Mouse (Mus musculus) heart, embryonic 16.5 days (tissue): ENCODE data around the gene Ccdc180. TPM values are rescaled to one million over a fixed set of nuclear protein-coding genes. Genes with fewer than 3 reads are reported as not detected.

Experiments
- ATAC-seq: fragments of 200-750 bp; cut with Nextera tagmentation; replicated peaks from 2 replicates; pipeline ENCODE4 v1.8.0; 2017; ENCODE audit warnings: moderate number of reproducible peaks; ENCODE audit not compliant: insufficient read depth, low FRiP score; ENCODE audit errors: extremely low read depth
- H3K27ac ChIP-seq: fragments of 300-500 bp; sonication (generic); 2 replicates; pipeline ENCODE4 v1.5.1; 2014; ENCODE audit warnings: mild to moderate bottlenecking, low read length, control low read depth, moderate library complexity
- H3K27me3 ChIP-seq: fragments of 300-500 bp; sonication (generic); 2 replicates; pipeline ENCODE4 v1.6.1; 2014; ENCODE audit warnings: low read length, mixed read lengths; ENCODE audit not compliant: control insufficient read depth, insufficient read depth
- H3K36me3 ChIP-seq: fragments of 300-500 bp; sonication (generic); 2 replicates; pipeline ENCODE4 v1.6.1; 2014; ENCODE audit not compliant: control insufficient read depth, insufficient read depth
- H3K4me1 ChIP-seq: fragments of 300-500 bp; sonication (generic); 2 replicates; pipeline ENCODE4 v1.6.1; 2014; ENCODE audit warnings: low read length, mixed read lengths; ENCODE audit not compliant: control insufficient read depth, insufficient read depth
- H3K4me2 ChIP-seq: fragments of 300-500 bp; sonication (generic); 2 replicates; pipeline ENCODE4 v1.6.1; 2014; ENCODE audit warnings: low read depth, mild to moderate bottlenecking, control low read depth, low read length
- H3K4me3 ChIP-seq: fragments of 300-500 bp; sonication (generic); 2 replicates; pipeline ENCODE4 v1.5.1; 2014; ENCODE audit warnings: mild to moderate bottlenecking, control low read depth, low read length
- H3K9ac ChIP-seq: fragments of 300-500 bp; sonication (generic); 2 replicates; pipeline ENCODE4 v1.6.1; 2014; ENCODE audit warnings: low read length, control low read depth
- H3K9me3 ChIP-seq: fragments of 300-500 bp; sonication (generic); replicated peaks from 2 replicates; pipeline ENCODE4 v1.6.1; 2016; ENCODE audit warnings: low read length; ENCODE audit not compliant: control insufficient read depth
- WGBS: fragments of 180-500 bp; shearing (Covaris S2); extraction: QIAGEN DNeasy Blood & Tissue Kit; methylation state at CpG from one replicate; pipeline ENCODE4 v1.1.7; 2014; 5-methylcytosine and 5-hydroxymethylcytosine counted together
- polyA plus RNA-seq: library from polyadenylated mRNA; unstranded; fragments of >200 nt; fragmentation: Nextera tagmentation; extraction: Ambion mirVana; gene quantifications from 2 replicates; pipeline ENCODE4 v1.2.1, GENCODE M21; 2015

The Ccdc180 gene
- polyA plus RNA-seq, 1 experiment from 2014 or later, result 0.18 TPM

DNA sequence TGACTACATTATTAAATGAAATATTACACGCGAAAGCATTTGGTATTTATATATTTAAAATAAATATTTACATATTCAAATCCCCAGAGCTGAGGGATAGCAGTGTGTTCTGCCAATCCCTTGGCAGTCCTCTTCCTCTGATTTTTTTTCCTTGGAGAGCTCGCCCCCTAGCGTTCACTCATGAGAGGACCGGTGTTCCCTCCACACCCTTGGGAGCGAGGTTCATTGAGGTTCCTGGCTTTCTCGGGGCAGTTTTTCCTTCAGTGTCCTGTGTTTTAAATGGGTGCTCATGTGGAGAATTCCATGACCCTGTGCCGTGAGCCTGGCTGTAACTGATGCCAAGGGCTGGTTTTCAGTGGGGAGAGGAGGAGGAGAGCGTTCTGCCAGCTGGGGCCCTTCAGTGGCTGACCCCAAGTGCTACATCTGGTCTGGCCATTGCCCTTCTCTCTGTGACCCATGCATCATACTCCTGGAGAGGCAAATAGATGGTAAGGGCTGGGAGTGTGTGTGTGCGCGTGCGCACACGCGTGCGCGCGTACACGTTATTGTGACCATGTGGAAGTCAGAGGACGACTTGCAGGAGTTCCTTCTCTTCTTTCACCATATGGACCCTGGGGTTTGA is 34.2 kb upstream of the Ccdc180 start:
- peaks cover 4% of the 10 kb centered on the region for H3K27me3 ChIP-seq
- no peaks in the 10 kb centered on the region for H3K36me3 ChIP-seq
- no peak overlapping the region for H3K4me3 ChIP-seq
- 46% methylated on average over 19 of the region's 19 CpGs for WGBS
- no peak for ATAC-seq
- no peak overlapping the region for H3K4me2 ChIP-seq
- H3K9me3 ChIP-seq, result peaks cover 5% of the 10 kb centered on the region
- no peak overlapping the region for H3K27ac ChIP-seq
- H3K9ac ChIP-seq, result no peak overlapping the region
- peaks cover 10% of the 10 kb centered on the region for H3K4me1 ChIP-seq

DNA sequence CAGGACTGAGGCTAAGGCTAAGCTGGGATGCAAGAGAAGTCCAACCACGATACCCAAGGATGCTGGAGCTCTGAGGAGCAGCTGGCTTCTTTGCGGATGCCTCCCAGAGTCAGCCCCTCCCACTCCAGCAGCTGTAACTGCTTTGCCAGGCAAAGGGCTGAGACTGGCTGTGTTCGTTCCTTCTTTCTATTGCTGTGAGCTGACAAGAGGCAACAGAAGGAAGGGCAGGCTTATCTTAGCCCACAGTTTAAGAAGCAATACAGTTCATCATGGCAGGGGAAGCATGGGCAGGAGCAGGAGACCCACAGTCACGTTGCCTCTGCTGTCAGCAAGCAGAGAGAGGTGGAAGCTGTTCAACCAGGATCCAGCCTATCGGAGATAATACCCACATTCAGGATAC is 28.9 kb upstream of the Ccdc180 start:
- 50% methylated on average over 5 of the region's 5 CpGs for WGBS
- Histone ChIP-seq H3K27me3 (peaks cover 2% of the 10 kb centered on the region), H3K36me3 (no peaks in the 10 kb centered on the region), H3K27ac (no peak overlapping the region), H3K4me1 (no peaks in the 10 kb centered on the region), H3K9ac (no peak overlapping the region), H3K9me3 (peaks cover 5% of the 10 kb centered on the region), H3K4me2 (no peak overlapping the region), H3K4me3 (no peak overlapping the region)
- no peak for ATAC-seq

DNA sequence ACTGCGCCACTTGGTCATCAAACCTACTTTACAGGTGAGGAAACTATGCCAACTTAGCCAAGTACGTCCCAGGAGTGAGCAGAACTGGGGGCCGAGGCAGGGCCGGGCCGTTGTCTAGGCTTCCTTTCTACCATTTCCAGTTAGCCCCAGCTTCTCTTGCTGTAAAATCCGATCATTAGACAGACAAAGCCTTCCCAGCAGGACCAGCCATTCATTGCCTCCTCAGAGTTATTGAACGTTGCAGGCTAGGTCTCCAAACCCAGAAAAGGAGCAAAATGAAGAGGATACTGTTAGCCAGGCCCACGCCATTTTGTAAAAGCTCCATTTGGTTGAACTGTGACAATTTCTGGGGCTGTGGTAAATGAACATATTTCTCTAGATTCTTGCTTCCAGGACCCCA is 22.7 kb upstream of the Ccdc180 start:
- WGBS, result 89% methylated on average over 8 of the region's 8 CpGs
- ATAC-seq, result no peak
- Histone ChIP-seq H3K4me3 (no peak overlapping the region), H3K4me2 (no peak overlapping the region), H3K9ac (no peak overlapping the region), H3K27me3 (no peaks in the 10 kb centered on the region), H3K9me3 (no peaks in the 10 kb centered on the region), H3K4me1 (peaks cover 3% of the 10 kb centered on the region; the same call in 1 of the 2 replicates), H3K36me3 (no peaks in the 10 kb centered on the region), H3K27ac (no peak overlapping the region)

DNA sequence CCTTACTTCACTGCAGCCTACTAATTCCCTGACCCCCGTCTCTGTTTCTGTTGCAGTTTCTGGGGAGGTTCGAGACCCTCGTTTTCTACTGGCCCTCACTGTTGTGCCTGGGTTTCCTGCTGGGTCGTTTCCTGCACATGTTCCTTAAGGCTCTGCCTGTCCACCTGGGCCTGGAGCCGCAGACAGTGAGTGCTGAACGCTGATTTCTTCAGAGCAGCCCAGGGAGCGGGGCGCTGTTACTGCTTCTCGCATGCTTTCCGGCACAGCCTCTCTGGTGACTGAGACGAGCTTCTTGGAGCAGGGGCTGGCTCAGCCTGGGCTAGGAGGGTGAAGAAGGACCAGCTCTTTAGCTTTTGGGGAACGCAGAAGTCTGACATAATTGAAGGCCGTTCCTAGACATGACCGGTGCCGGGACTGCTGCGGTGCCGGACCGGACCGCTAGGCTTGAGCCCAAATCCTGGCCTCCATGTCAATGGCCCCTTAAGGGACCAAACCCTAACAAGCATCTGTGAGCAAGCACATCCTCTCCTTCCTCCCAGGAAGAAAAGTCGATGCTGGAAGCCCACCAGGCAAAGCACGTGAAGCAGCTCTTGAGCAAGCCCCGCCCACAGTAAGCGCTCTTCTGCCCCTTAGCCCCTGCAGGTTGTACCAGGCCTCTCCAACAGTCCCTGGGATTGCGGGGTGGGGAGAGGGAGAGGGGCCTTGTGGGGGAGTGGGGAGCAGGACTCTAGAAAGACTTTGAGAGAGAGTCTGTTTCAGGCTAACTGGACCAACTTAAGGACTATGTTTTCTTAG is 20.9 kb upstream of the Ccdc180 start:
- no peak overlapping the region for H3K9ac ChIP-seq
- no peak overlapping the region for H3K4me3 ChIP-seq
- no peak overlapping the region for H3K27ac ChIP-seq
- WGBS, result 26% methylated on average over 24 of the region's 24 CpGs
- H3K4me2 ChIP-seq, result peak overlapping the region; percentile 11; the same call in 1 of the 2 replicates
- no peaks in the 10 kb centered on the region for H3K9me3 ChIP-seq
- ATAC-seq, result no peak
- no peaks in the 10 kb centered on the region for H3K27me3 ChIP-seq
- peaks cover 3% of the 10 kb centered on the region; the same call in 1 of the 2 replicates for H3K4me1 ChIP-seq
- no peaks in the 10 kb centered on the region for H3K36me3 ChIP-seq

DNA sequence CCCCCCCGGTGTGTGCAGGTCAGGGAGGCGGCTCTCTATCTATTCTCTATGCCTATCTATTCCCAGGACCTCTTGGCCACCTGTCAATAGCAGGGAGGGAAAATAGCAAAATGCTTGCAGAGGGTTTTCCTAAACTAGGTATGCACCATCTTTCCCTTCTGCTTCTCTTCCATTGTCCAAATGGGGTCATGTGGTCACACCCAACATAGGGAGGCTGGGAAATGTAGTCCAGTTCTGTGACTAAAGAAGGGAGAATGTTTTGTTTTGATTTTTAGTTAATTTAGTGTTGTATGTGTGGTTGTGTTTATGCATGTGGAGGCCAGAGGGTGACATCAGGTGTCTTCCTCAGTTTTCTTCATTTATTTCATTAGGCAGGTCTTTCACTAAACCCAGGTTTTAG is 18.0 kb upstream of the Ccdc180 start:
- H3K27ac ChIP-seq, result no peak overlapping the region
- peaks cover 6% of the 10 kb centered on the region; the same call in 1 of the 2 replicates for H3K9me3 ChIP-seq
- H3K4me3 ChIP-seq, result 0 out of 2 replicates have a peak overlapping the region, but pooled peaks have one; percentile 7
- H3K4me2 ChIP-seq, result no peak overlapping the region
- peaks cover 3% of the 10 kb centered on the region; the same call in 1 of the 2 replicates for H3K4me1 ChIP-seq
- 65% methylated on average over 2 of the region's 2 CpGs for WGBS
- no peaks in the 10 kb centered on the region for H3K36me3 ChIP-seq
- ATAC-seq, result no peak
- no peak overlapping the region for H3K9ac ChIP-seq
- H3K27me3 ChIP-seq, result no peaks in the 10 kb centered on the region

DNA sequence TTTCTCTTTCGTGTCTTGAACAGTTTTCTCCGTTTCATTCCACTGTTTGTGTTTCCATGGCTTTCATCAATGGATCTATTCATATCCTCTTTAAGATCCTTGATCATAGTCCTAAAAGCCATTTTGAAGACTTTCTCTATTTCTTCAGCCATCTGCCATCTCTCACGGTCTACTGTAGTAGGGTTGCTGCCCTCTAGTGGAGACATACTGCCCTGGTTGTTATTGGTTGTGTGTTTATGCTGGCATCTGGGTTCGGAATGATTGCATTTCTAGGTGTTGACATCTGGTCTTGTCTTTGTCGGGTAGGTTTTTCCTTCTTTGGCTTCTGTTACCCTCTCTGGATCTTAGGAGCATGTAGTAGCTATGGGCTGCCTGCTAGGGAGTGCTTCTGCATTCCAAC is 11.2 kb upstream of the Ccdc180 start:
- no peak overlapping the region for H3K9ac ChIP-seq

DNA sequence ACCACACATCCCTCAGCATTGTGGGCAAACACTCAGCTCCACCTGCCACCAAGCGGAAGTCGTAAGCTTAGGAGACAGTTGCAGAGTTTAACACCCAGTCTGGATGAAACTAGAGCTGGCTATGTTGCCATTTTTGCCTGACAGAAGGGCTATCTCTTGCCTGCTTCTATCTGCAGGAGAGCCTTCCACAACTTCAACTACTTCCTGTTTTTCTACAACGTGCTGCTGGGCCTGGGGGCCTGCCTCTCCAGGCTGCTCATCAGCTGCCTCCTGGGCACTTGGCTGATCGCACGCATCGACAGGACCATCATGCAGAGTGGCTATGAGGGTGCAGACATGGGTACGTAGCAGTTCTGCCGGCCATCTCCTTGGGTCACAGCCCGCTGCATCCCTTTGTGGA is 7.6 kb upstream of the Ccdc180 start:
- WGBS, result 71% methylated on average over 9 of the region's 9 CpGs
- H3K4me2 ChIP-seq, result no peak overlapping the region
- no peaks in the 10 kb centered on the region for H3K27me3 ChIP-seq
- no peak overlapping the region for H3K4me3 ChIP-seq
- H3K36me3 ChIP-seq, result no peaks in the 10 kb centered on the region
- no peak for ATAC-seq
- no peaks in the 10 kb centered on the region for H3K4me1 ChIP-seq
- no peak overlapping the region for H3K9ac ChIP-seq
- H3K27ac ChIP-seq, result no peak overlapping the region
- no peaks in the 10 kb centered on the region for H3K9me3 ChIP-seq

More for the DNA sequence above, 11.2 kb upstream of the Ccdc180 start:
- Histone ChIP-seq H3K9me3 (peaks cover 6% of the 10 kb centered on the region; the same call in 1 of the 2 replicates), H3K27me3 (no peaks in the 10 kb centered on the region), H3K27ac (no peak overlapping the region), H3K4me1 (no peaks in the 10 kb centered on the region), H3K36me3 (no peaks in the 10 kb centered on the region), H3K4me2 (no peak overlapping the region), H3K4me3 (no peak overlapping the region)
- WGBS, result 38% methylated on average over 5 of the region's 5 CpGs
- no peak for ATAC-seq

DNA sequence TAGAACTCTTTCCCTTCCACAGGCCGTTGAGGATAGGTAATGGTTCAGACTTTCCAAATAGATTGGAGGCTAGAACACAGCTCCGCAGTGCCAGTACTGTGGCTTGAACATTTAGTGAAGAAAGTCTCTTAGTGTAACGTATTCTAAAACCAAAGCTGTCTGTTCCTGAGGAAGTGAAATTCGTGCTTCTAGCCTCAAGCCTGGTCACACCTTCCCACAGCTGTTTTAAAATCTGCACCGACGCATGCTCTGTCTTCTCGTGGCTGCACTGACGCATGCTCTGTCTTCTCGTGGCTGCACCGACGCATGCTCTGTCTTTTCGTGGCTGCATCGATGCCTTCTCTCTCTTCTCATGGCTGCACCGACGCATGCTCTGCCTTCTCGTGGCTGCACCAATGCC is 6.9 kb upstream of the Ccdc180 start:
- ATAC-seq, result no peak
- no peaks in the 10 kb centered on the region for H3K4me1 ChIP-seq
- no peaks in the 10 kb centered on the region for H3K36me3 ChIP-seq
- H3K4me2 ChIP-seq, result no peak overlapping the region
- WGBS, result 87% methylated on average over 16 of the region's 16 CpGs
- no peaks in the 10 kb centered on the region for H3K27me3 ChIP-seq
- H3K9me3 ChIP-seq, result no peaks in the 10 kb centered on the region
- H3K27ac ChIP-seq, result no peak overlapping the region
- H3K4me3 ChIP-seq, result no peak overlapping the region
- no peak overlapping the region for H3K9ac ChIP-seq

DNA sequence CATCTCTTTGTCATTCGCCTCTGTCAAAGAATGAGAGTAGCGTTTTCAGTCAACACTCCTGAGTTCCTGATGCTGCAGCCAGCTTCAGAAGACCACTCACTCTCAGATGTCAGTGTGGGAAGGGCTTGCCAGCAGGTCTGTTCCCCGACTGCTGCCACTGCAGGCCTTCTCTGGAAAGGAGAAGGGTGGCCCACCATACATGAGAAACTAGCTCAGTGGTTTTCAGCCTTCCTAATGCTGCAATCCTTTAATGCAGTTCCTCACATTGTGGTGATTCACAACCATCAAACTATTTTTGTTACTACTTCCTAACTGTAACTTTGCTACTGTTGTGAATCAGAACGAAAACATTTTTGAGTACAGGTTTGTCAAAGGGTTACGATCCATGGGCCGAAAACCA is 616 bp upstream of the Ccdc180 start:
- 77% methylated on average over 6 of the region's 6 CpGs for WGBS

More for the DNA sequence above, 616 bp upstream of the Ccdc180 start:
- no peak overlapping the region for H3K4me2 ChIP-seq
- ATAC-seq, result no peak
- no peaks in the 10 kb centered on the region for H3K36me3 ChIP-seq
- no peak overlapping the region for H3K4me3 ChIP-seq
- H3K27me3 ChIP-seq, result no peaks in the 10 kb centered on the region
- no peaks in the 10 kb centered on the region for H3K9me3 ChIP-seq
- peaks cover 4% of the 10 kb centered on the region; the same call in 1 of the 2 replicates for H3K4me1 ChIP-seq
- no peak overlapping the region for H3K9ac ChIP-seq
- no peak overlapping the region for H3K27ac ChIP-seq
